Mouse (Mus musculus) adrenal gland, postnatal 36 days (tissue): ENCODE measurements around the gene Rnf135. TPM values are rescaled to one million over a fixed set of nuclear protein-coding genes. Genes with fewer than 3 reads are reported as not detected.
"Not testable (repeated sequence)": the region's sequence is repeated elsewhere in the genome, so short reads cannot be mapped to it uniquely, and the experiment has no call there.

Source experiments
- DNase-seq, 2 experiments: peaks; one replicate each; pipeline ENCODE4 v3.0.0; 2021; ENCODE audit warnings: mixed read lengths in 1 of 2
- long read RNA-seq, 2 experiments: library from polyadenylated mRNA; stranded (forward); transcript quantifications; one replicate each; pipeline ENCODE4 v2.0.0; 2021; ENCODE audit warnings: borderline sequencing depth in 2 of 2
- total RNA-seq, 2 experiments: library from RNA; stranded (reverse); gene quantifications; 2 replicates each; pipeline ENCODE4 v1.2.3; 2021

The Rnf135 gene
- 10 to 100 TPM in 1 of 2 experiments, 1 to 10 TPM in 1; 6.9 to 13.3 TPM for total RNA-seq
- long read RNA-seq, experiment 1, transcript Rnf135-201 (5 exons, 1,984 nt) = major isoform, 24 of 37 reads
- long read RNA-seq, experiment 1, partial matches to known transcripts = 1 of 37 reads
- long read RNA-seq, experiment 1, other reads (novel, unspliced or antisense) = 12 of 37 reads
- long read RNA-seq, experiment 2, partial matches to known transcripts = 0 of 6 reads
- long read RNA-seq, experiment 2, other reads (novel, unspliced or antisense) = 2 of 6 reads

GRCm38 (mm10) chr11:80183705-80184255 is at the start of gene Rnf135:
Gene Rnf135, plus strand, starts transcription at chr11:80183851.
- peak; percentile 95 to 97 for DNase-seq

- no peak for DNase-seq
Measured at GRCm38 (mm10) chr11:80134744-80135143, 48.9 kb upstream of the Rnf135 start.

- no peak for DNase-seq
Measured at GRCm38 (mm10) chr11:80135954-80136683, 47.5 kb upstream of the Rnf135 start.

GRCm38 (mm10) chr11:80136786-80137185 is 46.9 kb upstream of the Rnf135 start:
- peak; percentile 35 to 51 for DNase-seq

- DNase-seq = no peak
Measured at GRCm38 (mm10) chr11:80137773-80138172, 45.9 kb upstream of the Rnf135 start.

- peak; percentile 85 to 87 for DNase-seq
Measured at GRCm38 (mm10) chr11:80141825-80142521, 41.7 kb upstream of the Rnf135 start, which contains the start of gene Tefm. Gene Tefm, minus strand, starts transcription at chr11:80142175.

GRCm38 (mm10) chr11:80142872-80143271 is 40.8 kb upstream of the Rnf135 start:
- DNase-seq = no peak

- no peak for DNase-seq
Measured at GRCm38 (mm10) chr11:80145787-80146275, 37.8 kb upstream of the Rnf135 start.

GRCm38 (mm10) chr11:80147748-80148147 is 35.9 kb upstream of the Rnf135 start:
- no peak for DNase-seq

GRCm38 (mm10) chr11:80148313-80148712 is 35.3 kb upstream of the Rnf135 start:
- DNase-seq = no peak

- DNase-seq = not testable (repeated sequence)
Measured at GRCm38 (mm10) chr11:80148974-80149373, 34.7 kb upstream of the Rnf135 start.

- DNase-seq = peak in 1 of 2 experiments; percentile 43
Measured at GRCm38 (mm10) chr11:80149412-80150023, 34.1 kb upstream of the Rnf135 start.

GRCm38 (mm10) chr11:80150566-80150965 is 33.1 kb upstream of the Rnf135 start:
- DNase-seq = no peak

GRCm38 (mm10) chr11:80151541-80151940 is 32.1 kb upstream of the Rnf135 start:
- DNase-seq = no peak

- DNase-seq = no peak
Measured at GRCm38 (mm10) chr11:80152376-80152775, 31.3 kb upstream of the Rnf135 start.

- DNase-seq = peak; percentile 97
Measured at GRCm38 (mm10) chr11:80153857-80154495, 29.7 kb upstream of the Rnf135 start, which contains the start of gene Adap2. Gene Adap2, plus strand, starts transcription at chr11:80154105.

GRCm38 (mm10) chr11:80154501-80154900 is 29.1 kb upstream of the Rnf135 start:
- DNase-seq = no peak

- no peak for DNase-seq
Measured at GRCm38 (mm10) chr11:80155541-80155940, 28.1 kb upstream of the Rnf135 start.

GRCm38 (mm10) chr11:80155961-80156360 is 27.7 kb upstream of the Rnf135 start:
- DNase-seq = no peak

GRCm38 (mm10) chr11:80156841-80157240 is 26.8 kb upstream of the Rnf135 start:
- DNase-seq = no peak

GRCm38 (mm10) chr11:80159018-80159417 is 24.6 kb upstream of the Rnf135 start:
- no peak for DNase-seq
